In genomic region chr7:34380311-34380710, GRCm38 (mm10) we compare ENCODE assay signal across 25 mouse cellular contexts.
"Had no signal": no experiment of that assay in that cellular context is flagged by ENCODE, and none has a peak within 500 bp of the region (broad histone marks: within the 10 kb centered on the region; RNA-seq: fewer than 3 reads in every experiment).

No protein-coding gene starts in this region.

- H3K27ac ChIP-seq: heart, embryonic 10.5 days; hindbrain, embryonic 10.5 days; hindbrain, embryonic 12.5 days; hindbrain, embryonic 14.5 days; intestine, embryonic 15.5 days; limb, embryonic 13.5 days; limb, embryonic 15.5 days; liver, embryonic 13.5 days had no signal

- DNase-seq: gastrocnemius, postnatal 14 days; gastrocnemius, postnatal 36 days; heart, adult 18-20 months; heart, postnatal 10 days; heart, postnatal 4 days; kidney, adult 18-20 months; kidney, adult 8-10 months; kidney, postnatal 10 days; kidney, postnatal 25 days; kidney, postnatal 4 days; layer of hippocampus, adult 9-11 months; layer of hippocampus, postnatal 36 days; left cerebral cortex, postnatal 4 days; liver, embryonic 13.5 days had no signal

- H3K4me3 ChIP-seq: heart, embryonic 10.5 days; heart, embryonic 12.5 days; hindbrain, embryonic 10.5 days; hindbrain, embryonic 12.5 days; intestine, embryonic 15.5 days; limb, embryonic 13.5 days; limb, embryonic 15.5 days; liver, embryonic 13.5 days had no signal

- H3K27me3 ChIP-seq: heart, embryonic 12.5 days; hindbrain, embryonic 12.5 days; intestine, embryonic 15.5 days; limb, embryonic 13.5 days; limb, embryonic 15.5 days; liver, embryonic 13.5 days had no signal

- H3K4me2 ChIP-seq: heart, embryonic 12.5 days; hindbrain, embryonic 12.5 days; hindbrain, embryonic 14.5 days; intestine, embryonic 15.5 days; limb, embryonic 13.5 days; limb, embryonic 15.5 days; liver, embryonic 13.5 days had no signal

- H3K9ac ChIP-seq: heart, embryonic 12.5 days; hindbrain, embryonic 12.5 days; hindbrain, embryonic 14.5 days; intestine, embryonic 15.5 days; limb, embryonic 13.5 days; limb, embryonic 15.5 days; liver, embryonic 13.5 days had no signal

- H3K36me3 ChIP-seq: heart, embryonic 10.5 days; hindbrain, embryonic 12.5 days; intestine, embryonic 15.5 days; limb, embryonic 13.5 days; limb, embryonic 15.5 days had no signal

- ATAC-seq: hindbrain, embryonic 16.5 days; inflammation-experienced regulatory T-cells, adult 6 months; intestine, embryonic 15.5 days; intestine, postnatal 0 days had no signal

- H3K9me3 ChIP-seq: heart, embryonic 10.5 days; heart, embryonic 12.5 days; hindbrain, embryonic 10.5 days; hindbrain, embryonic 12.5 days; intestine, embryonic 15.5 days; limb, embryonic 13.5 days; limb, embryonic 15.5 days; liver, embryonic 13.5 days had no signal
